Comparison of ENCODE assay signal across 16 mouse cellular contexts in the genomic region with DNA sequence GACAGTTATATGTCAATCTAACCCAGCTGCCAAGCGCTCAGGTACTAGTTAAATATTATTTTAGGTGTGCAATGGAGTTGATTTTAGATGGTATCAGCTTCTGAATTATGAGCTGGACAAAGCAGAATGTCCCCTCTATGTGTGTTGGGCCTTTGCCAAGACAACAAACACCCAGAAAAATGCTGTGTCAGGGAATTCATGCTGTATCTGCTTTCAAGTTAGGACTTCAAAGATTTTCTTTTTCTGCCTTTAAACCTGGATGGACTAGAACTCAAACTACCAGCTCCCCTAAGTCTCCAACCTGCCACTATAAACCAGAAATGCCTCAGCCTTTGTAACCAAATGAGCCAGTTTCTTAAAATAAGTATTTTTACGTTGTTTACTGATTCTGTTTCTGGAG.
"Had no signal": no experiment of that assay in that cellular context is flagged by ENCODE, and none has a peak within 500 bp of the region (broad histone marks: within the 10 kb centered on the region; RNA-seq: fewer than 3 reads in every experiment).

No protein-coding gene starts in this region.

- H3K9ac ChIP-seq: limb, embryonic 15.5 days; liver, embryonic 14.5 days; midbrain, embryonic 12.5 days; neural tube, embryonic 13.5 days; stomach, embryonic 15.5 days had no signal

- H3K4me2 ChIP-seq: limb, embryonic 15.5 days; midbrain, embryonic 12.5 days; neural tube, embryonic 13.5 days; stomach, embryonic 15.5 days had no signal

- H3K27me3 ChIP-seq: limb, embryonic 15.5 days; midbrain, embryonic 12.5 days; neural tube, embryonic 13.5 days; stomach, embryonic 15.5 days had no signal

- H3K36me3 ChIP-seq: limb, embryonic 15.5 days; stomach, embryonic 15.5 days had no signal

- H3K4me3 ChIP-seq: limb, embryonic 15.5 days; midbrain, embryonic 12.5 days; neural tube, embryonic 13.5 days; stomach, embryonic 15.5 days had no signal

- ATAC-seq: intestine, embryonic 16.5 days; lung, postnatal 0 days; midbrain, embryonic 16.5 days had no signal

- H3K27ac ChIP-seq: limb, embryonic 15.5 days; liver, embryonic 14.5 days; midbrain, embryonic 12.5 days; neural tube, embryonic 13.5 days; stomach, embryonic 15.5 days had no signal

- DNase-seq: layer of hippocampus, adult 9-11 months; layer of hippocampus, postnatal 36 days; lung, adult 18-20 months; retina, postnatal 1 day; right cerebral cortex, postnatal 4 days; spleen, adult 18-20 months; thymus, adult 2 months; thymus, postnatal 25 days had no signal

- H3K4me1 ChIP-seq: midbrain, embryonic 12.5 days; stomach, embryonic 15.5 days had no signal

- H3K9me3 ChIP-seq: limb, embryonic 15.5 days; midbrain, embryonic 12.5 days; neural tube, embryonic 13.5 days; stomach, embryonic 15.5 days had no signal
